Mouse (Mus musculus): ENCODE results near the gene Gm14406. TPM values are rescaled to one million over a fixed set of nuclear protein-coding genes. Genes with fewer than 3 reads are reported as not detected.

Gene Gm14406
- 0.13 and 0.23 TPM in 2 replicates for polyA plus RNA-seq (2012; rRNA removed)

GRCm38 (mm10) chr2:177577998-177578397, at the start of gene Gm14406:
Gene Gm14406 (minus strand): TSS chr2:177578210.

Other genes starting within 250 kb of the Gm14406 start
- gene Gm14418, start 179.9 kb downstream of the Gm14406 start, polyA plus RNA-seq (2012; rRNA removed): 6.8 and 7.3 TPM in 2 replicates
- gene Zfp970, start 113.5 kb downstream of the Gm14406 start, polyA plus RNA-seq (2012; rRNA removed): 7.3 and 9.8 TPM in 2 replicates
- 2.7 and 3.1 TPM in 2 replicates for gene Gm14403, start 80.0 kb downstream of the Gm14406 start, polyA plus RNA-seq (2012; rRNA removed)
- gene Gm14322, start 181.1 kb upstream of the Gm14406 start, polyA plus RNA-seq (2012; rRNA removed): 7.9 and 9.6 TPM in 2 replicates

Data from central nervous system, embryonic 18 days (tissue).